In genomic region chr8:120745226-120745625, GRCm38 (mm10) we compare ENCODE assay signal across 21 mouse cellular contexts. TPM values are rescaled to one million over a fixed set of nuclear protein-coding genes. Genes with fewer than 3 reads are reported as not detected.
DNase-seq lines count a peak whose midpoint lies in the region; ATAC-seq and TF ChIP-seq lines count a peak whose summit lies in the region.
"Had no signal": no experiment of that assay in that cellular context is flagged by ENCODE, and none has a peak within 500 bp of the region (broad histone marks: within the 10 kb centered on the region; RNA-seq: fewer than 3 reads in every experiment).

No protein-coding gene starts in this region.

- no peaks in the 10 kb centered on the region for H3K27me3 ChIP-seq in kidney, adult 2 months (replicated peaks; ENCODE audit: control insufficient read depth, insufficient read depth, low read length)
- no peaks in the 10 kb centered on the region for H3K27me3 ChIP-seq in spleen, adult 2 months (ENCODE audit: control insufficient read depth, insufficient read depth, low read length)
- H3K27me3 ChIP-seq in midbrain, embryonic 13.5 days: no peaks in the 10 kb centered on the region; the same call in 1 of the 2 replicates
- H3K27me3 ChIP-seq: forebrain, embryonic 15.5 days; midbrain, embryonic 15.5 days had no signal

- no peak overlapping the region for H3K9ac ChIP-seq in midbrain, embryonic 13.5 days (replicated peaks)
- H3K9ac ChIP-seq: forebrain, embryonic 15.5 days; heart, embryonic 13.5 days; hindbrain, embryonic 14.5 days; liver, embryonic 14.5 days; midbrain, embryonic 15.5 days had no signal

- no peak overlapping the region for H3K27ac ChIP-seq in kidney, adult 2 months (ENCODE audit: insufficient read depth, low read depth, low read length)
- H3K27ac ChIP-seq in spleen, adult 2 months (ENCODE audit: insufficient read depth, low read length): peak overlapping the region; percentile 89
- H3K27ac ChIP-seq in macrophage: peak overlapping the region; percentile 92
- H3K27ac ChIP-seq in midbrain, embryonic 13.5 days: no peak overlapping the region
- H3K27ac ChIP-seq: forebrain, embryonic 15.5 days; heart, embryonic 13.5 days; hindbrain, embryonic 14.5 days; left cerebral cortex, adult 2 months; liver, embryonic 14.5 days; midbrain, embryonic 15.5 days had no signal

- no peaks in the 10 kb centered on the region for H3K36me3 ChIP-seq in kidney, adult 2 months (ENCODE audit: control insufficient read depth, insufficient read depth, low read length)
- peaks cover 62% of the 10 kb centered on the region for H3K36me3 ChIP-seq in spleen, adult 2 months (ENCODE audit: control insufficient read depth, insufficient read depth, low read length)
- peaks cover 56% of the 10 kb centered on the region for H3K36me3 ChIP-seq in macrophage (ENCODE audit: inconsistent target)
- no peaks in the 10 kb centered on the region for H3K36me3 ChIP-seq in midbrain, embryonic 13.5 days
- H3K36me3 ChIP-seq: forebrain, embryonic 15.5 days; heart, embryonic 13.5 days; midbrain, embryonic 15.5 days had no signal

- peaks cover 19% of the 10 kb centered on the region for H3K4me1 ChIP-seq in kidney, adult 2 months (ENCODE audit: control insufficient read depth, insufficient read depth, low read length)
- peaks cover 64% of the 10 kb centered on the region for H3K4me1 ChIP-seq in spleen, adult 2 months (ENCODE audit: control insufficient read depth, insufficient read depth, insufficient read length)
- no peaks in the 10 kb centered on the region for H3K4me1 ChIP-seq in midbrain, embryonic 13.5 days (replicated peaks)
- H3K4me1 ChIP-seq: forebrain, embryonic 15.5 days; midbrain, embryonic 15.5 days had no signal

- TF ChIP-seq POLR2A in kidney, adult 2 months (IDR thresholded peaks at IDR 0.05; ENCODE audit: low read depth, low read length): no peak
- no peak for TF ChIP-seq POLR2A in spleen, adult 2 months (IDR thresholded peaks at IDR 0.05; ENCODE audit: low read depth, low read length)

- H3K79me2 ChIP-seq in macrophage (ENCODE audit: inconsistent target): peaks cover 90% of the 10 kb centered on the region

- no peaks in the 10 kb centered on the region for H3K9me3 ChIP-seq in midbrain, embryonic 13.5 days
- H3K9me3 ChIP-seq: forebrain, embryonic 15.5 days; heart, embryonic 13.5 days; midbrain, embryonic 15.5 days had no signal

- no peak for ATAC-seq in midbrain, embryonic 13.5 days
- ATAC-seq: forebrain, embryonic 15.5 days; midbrain, embryonic 15.5 days had no signal

- TF ChIP-seq CTCF in kidney, adult 2 months (conservative IDR thresholded peaks at IDR 0.05; ENCODE audit: insufficient read depth, insufficient read length, low read depth, low read length): no peak
- no peak for TF ChIP-seq CTCF in spleen, adult 2 months (IDR thresholded peaks at IDR 0.05; ENCODE audit: extremely low read depth, insufficient read depth, insufficient read length, insufficient replicate concordance)

- DNase-seq in kidney, adult 2 months: peak; percentile 24
- DNase-seq in kidney, postnatal 36 days: no peak
- no peak for DNase-seq in spleen, adult 2 months (ENCODE audit: low read depth in 1 of 2, low spot score in 2 of 2)
- no peak for DNase-seq in spleen, postnatal 14 days (ENCODE audit: low spot score in 2 of 2)
- no peak for DNase-seq in urinary bladder, adult 18-20 months (ENCODE audit: low spot score in 2 of 2)
- DNase-seq: adrenal gland, adult 8-10 months; cerebellum, adult 11 months; cerebellum, postnatal 14 days; embryo, embryonic 11 days; kidney, adult 11 months; kidney, postnatal 14 days; thymus, postnatal 25 days had no signal

- H3K4me3 ChIP-seq in kidney, adult 2 months (ENCODE audit: insufficient read depth, low read depth, low read length): no peak overlapping the region
- no peak overlapping the region for H3K4me3 ChIP-seq in spleen, adult 2 months (ENCODE audit: extremely low read depth, insufficient read depth, insufficient read length)
- H3K4me3 ChIP-seq in macrophage (ENCODE audit: inconsistent target): no peak overlapping the region
- H3K4me3 ChIP-seq in midbrain, embryonic 13.5 days (replicated peaks): no peak overlapping the region
- H3K4me3 ChIP-seq: forebrain, embryonic 15.5 days; heart, embryonic 13.5 days; left cerebral cortex, adult 2 months; midbrain, embryonic 15.5 days; myocyte had no signal

- WGBS in kidney, adult 2 months: 59% methylated on average over 7 of the region's 7 CpGs
- 33% methylated on average over 7 of the region's 7 CpGs for WGBS in spleen, adult 2 months
- WGBS in macrophage (ENCODE audit: missing documents): 8% methylated on average over 7 of the region's 7 CpGs
- WGBS in midbrain, embryonic 13.5 days: 74% methylated on average over 7 of the region's 7 CpGs

- H3K4me2 ChIP-seq in midbrain, embryonic 13.5 days (replicated peaks): no peak overlapping the region
- H3K4me2 ChIP-seq: forebrain, embryonic 15.5 days; heart, embryonic 13.5 days; hindbrain, embryonic 14.5 days; midbrain, embryonic 15.5 days had no signal

RNA-seq across cellular contexts. Expression of gene Irf8, which starts 9.1 kb away (rescaled TPM):
- polyA plus RNA-seq in kidney, adult 2 months (2012; rRNA removed): 12.3 and 16.7 TPM in 2 replicates
- 255 and 267 TPM in 2 replicates for polyA plus RNA-seq in spleen, adult 2 months (2012; rRNA removed)
- 1,000 to 10,000 TPM in 1 of 26 experiments, 100 to 1,000 TPM in 20, 10 to 100 TPM in 5; 46.2 to 1,418 (median 239) TPM for total RNA-seq in macrophage (2018; cell fraction: chromatin; rRNA removed)
- total RNA-seq in macrophage (2018; cell fraction: cytosol; rRNA removed): 100 to 1,000 TPM in 24 of 26 experiments, 10 to 100 TPM in 2; 97.5 to 257 (median 185) TPM
- 1,000 to 10,000 TPM in 1 of 26 experiments, 100 to 1,000 TPM in 19, 10 to 100 TPM in 6; 76.1 to 1,152 (median 159) TPM for total RNA-seq in macrophage (2018; cell fraction: nucleus; rRNA removed)
- 116 to 212 TPM (median 193 TPM) in 3 replicates for polyA plus RNA-seq in macrophage (2018)
- 3.5 and 3.9 TPM in 2 replicates for polyA plus RNA-seq in midbrain, embryonic 13.5 days (2015; fragmentation: Nextera tagmentation; extraction: Ambion mirVana)
- polyA plus RNA-seq: myocyte had no signal

Comparison
In these comparisons a context has a peak if more than half of its experiments do, and no peak if none do; other contexts are left out.
1. H3K27ac ChIP-seq: peak in spleen, adult 2 months (single experiment) and macrophage (single experiment); none in kidney, adult 2 months (single experiment) and midbrain, embryonic 13.5 days (single experiment).